Mouse (Mus musculus) forebrain, embryonic 13.5 days (tissue): Measurements from ENCODE around the gene Spats2l. TPM values are rescaled to one million over a fixed set of nuclear protein-coding genes. Genes with fewer than 3 reads are reported as not detected.

Experiments
- ATAC-seq: fragments of 200-750 bp; cut with Nextera tagmentation; 2 replicates; pipeline ENCODE4 v1.8.0; 2017
- H3K27ac ChIP-seq: fragments of 300-500 bp; sonication (generic); 2 replicates; pipeline ENCODE4 v1.5.1; 2015; ENCODE audit warnings: inconsistent platforms, mild to moderate bottlenecking, moderate library complexity
- H3K27me3 ChIP-seq: fragments of 300-500 bp; sonication (generic); 2 replicates; pipeline ENCODE4 v1.6.1; 2015; ENCODE audit warnings: mild to moderate bottlenecking, inconsistent platforms
- H3K36me3 ChIP-seq: fragments of 300-500 bp; sonication (generic); 2 replicates; pipeline ENCODE4 v1.6.1; 2015; ENCODE audit warnings: mild to moderate bottlenecking, inconsistent platforms; ENCODE audit not compliant: poor library complexity, severe bottlenecking
- H3K4me1 ChIP-seq: fragments of 300-500 bp; sonication (generic); 2 replicates; pipeline ENCODE4 v1.6.1; 2015; ENCODE audit warnings: inconsistent platforms
- H3K4me2 ChIP-seq: fragments of 300-500 bp; sonication (generic); 2 replicates; pipeline ENCODE4 v1.6.1; 2015; ENCODE audit warnings: inconsistent platforms, mild to moderate bottlenecking, moderate library complexity
- H3K4me3 ChIP-seq: fragments of 300-500 bp; sonication (generic); 2 replicates; pipeline ENCODE4 v1.5.1; 2015; ENCODE audit warnings: mild to moderate bottlenecking, inconsistent platforms
- H3K9ac ChIP-seq: fragments of 300-500 bp; sonication (generic); 2 replicates; pipeline ENCODE4 v1.6.1; 2015; ENCODE audit warnings: mild to moderate bottlenecking, inconsistent platforms
- H3K9me3 ChIP-seq: fragments of 300-500 bp; sonication (generic); replicated peaks from 2 replicates; pipeline ENCODE4 v1.6.1; 2016; ENCODE audit warnings: inconsistent platforms
- WGBS: fragments of 180-500 bp; shearing (Covaris S2); methylation state at CpG from one replicate; pipeline ENCODE4 v1.1.7; 2015; 5-methylcytosine and 5-hydroxymethylcytosine counted together
- polyA plus RNA-seq: library from polyadenylated mRNA; unstranded; fragments of >200 nt; fragmentation: Nextera tagmentation; extraction: Ambion mirVana; gene quantifications from 2 replicates; pipeline ENCODE4 v1.2.1, GENCODE M21; 2015

The Spats2l gene
- polyA plus RNA-seq, 1 experiment from 2014 or later = 50.4 TPM

GRCm38 (mm10) chr1:57862024-57862423, 88.1 kb downstream of the Spats2l start:
- Histone ChIP-seq H3K36me3 (no peaks in the 10 kb centered on the region), H3K9me3 (no peaks in the 10 kb centered on the region), H3K27me3 (no peaks in the 10 kb centered on the region), H3K4me3 (no peak overlapping the region), H3K4me1 (peaks cover 20% of the 10 kb centered on the region), H3K27ac (peak overlapping the region; percentile 65), H3K9ac (no peak overlapping the region), H3K4me2 (0 out of 2 replicates have a peak overlapping the region, but pooled peaks have one; percentile 6)
- WGBS = 2% methylated on average over 4 of the region's 4 CpGs
- peak; percentile 89 for ATAC-seq

- no peaks in the 10 kb centered on the region for H3K27me3 ChIP-seq
- H3K9ac ChIP-seq = no peak overlapping the region
- H3K4me1 ChIP-seq = peaks cover 25% of the 10 kb centered on the region
- H3K4me2 ChIP-seq = no peak overlapping the region
- no peaks in the 10 kb centered on the region for H3K36me3 ChIP-seq
- H3K4me3 ChIP-seq = no peak overlapping the region
- 85% methylated on average over 13 of the region's 13 CpGs for WGBS
- no peak for ATAC-seq
- H3K27ac ChIP-seq = no peak overlapping the region
- no peaks in the 10 kb centered on the region for H3K9me3 ChIP-seq
These were observed 94.7 kb downstream of the Spats2l start for GRCm38 (mm10) chr1:57868651-57869050.

- H3K9ac ChIP-seq = no peak overlapping the region
- no peaks in the 10 kb centered on the region for H3K9me3 ChIP-seq
- H3K4me1 ChIP-seq = peaks cover 43% of the 10 kb centered on the region
- 0 out of 2 replicates have a peak overlapping the region, but pooled peaks have one; percentile 3 for H3K27ac ChIP-seq
- H3K4me2 ChIP-seq = no peak overlapping the region
- H3K36me3 ChIP-seq = no peaks in the 10 kb centered on the region
- ATAC-seq = peak; percentile 25; the same call in 1 of the 2 replicates
- WGBS = 9% methylated on average over 3 of the region's 3 CpGs
- no peak overlapping the region for H3K4me3 ChIP-seq
- no peaks in the 10 kb centered on the region for H3K27me3 ChIP-seq
These were observed 98.0 kb downstream of the Spats2l start for GRCm38 (mm10) chr1:57872006-57872405.

GRCm38 (mm10) chr1:57873996-57874395, 100.0 kb downstream of the Spats2l start:
- H3K9me3 ChIP-seq = no peaks in the 10 kb centered on the region
- H3K4me3 ChIP-seq = no peak overlapping the region
- 75% methylated on average over 7 of the region's 7 CpGs for WGBS
- H3K36me3 ChIP-seq = no peaks in the 10 kb centered on the region
- no peak overlapping the region for H3K4me2 ChIP-seq
- H3K4me1 ChIP-seq = peaks cover 43% of the 10 kb centered on the region
- no peaks in the 10 kb centered on the region for H3K27me3 ChIP-seq
- ATAC-seq = no peak
- no peak overlapping the region for H3K9ac ChIP-seq
- no peak overlapping the region for H3K27ac ChIP-seq

- Histone ChIP-seq H3K27me3 (no peaks in the 10 kb centered on the region), H3K9ac (no peak overlapping the region), H3K4me2 (peak overlapping the region; percentile 22; the same call in 1 of the 2 replicates), H3K36me3 (no peaks in the 10 kb centered on the region), H3K4me3 (no peak overlapping the region), H3K4me1 (peaks cover 43% of the 10 kb centered on the region), H3K27ac (peak overlapping the region; percentile 80), H3K9me3 (no peaks in the 10 kb centered on the region)
- ATAC-seq = peak; percentile 61
- 66% methylated on average over 6 of the region's 6 CpGs for WGBS
These were observed 101.1 kb downstream of the Spats2l start for GRCm38 (mm10) chr1:57875109-57875508.

- Histone ChIP-seq H3K9me3 (no peaks in the 10 kb centered on the region), H3K27ac (peak overlapping the region; percentile 80), H3K9ac (peak overlapping the region; percentile 8; the same call in 1 of the 2 replicates), H3K36me3 (no peaks in the 10 kb centered on the region), H3K4me3 (no peak overlapping the region), H3K4me1 (peaks cover 43% of the 10 kb centered on the region), H3K27me3 (no peaks in the 10 kb centered on the region), H3K4me2 (peak overlapping the region; percentile 22; the same call in 1 of the 2 replicates)
- 36% methylated on average over 7 of the region's 7 CpGs for WGBS
- peak; percentile 64 for ATAC-seq
These were observed 101.5 kb downstream of the Spats2l start for GRCm38 (mm10) chr1:57875512-57875911.

GRCm38 (mm10) chr1:57878957-57879356, 105.0 kb downstream of the Spats2l start:
- Histone ChIP-seq H3K9me3 (no peaks in the 10 kb centered on the region), H3K4me1 (peaks cover 16% of the 10 kb centered on the region), H3K27ac (no peak overlapping the region), H3K4me2 (no peak overlapping the region), H3K9ac (no peak overlapping the region), H3K36me3 (no peaks in the 10 kb centered on the region), H3K4me3 (no peak overlapping the region), H3K27me3 (no peaks in the 10 kb centered on the region)
- no peak for ATAC-seq
- WGBS = 89% methylated on average over 6 of the region's 6 CpGs

- no peaks in the 10 kb centered on the region for H3K36me3 ChIP-seq
- H3K27ac ChIP-seq = no peak overlapping the region
- H3K9ac ChIP-seq = no peak overlapping the region
- no peak overlapping the region for H3K4me3 ChIP-seq
- H3K4me1 ChIP-seq = no peaks in the 10 kb centered on the region
- ATAC-seq = no peak
- WGBS = 69% methylated on average over 2 of the region's 2 CpGs
- H3K27me3 ChIP-seq = no peaks in the 10 kb centered on the region
- no peak overlapping the region for H3K4me2 ChIP-seq
- no peaks in the 10 kb centered on the region for H3K9me3 ChIP-seq
These were observed 110.9 kb downstream of the Spats2l start for GRCm38 (mm10) chr1:57884867-57885266.

GRCm38 (mm10) chr1:57889803-57890202, 115.8 kb downstream of the Spats2l start:
- H3K36me3 ChIP-seq = no peaks in the 10 kb centered on the region
- H3K27ac ChIP-seq = no peak overlapping the region
- H3K27me3 ChIP-seq = no peaks in the 10 kb centered on the region
- no peak overlapping the region for H3K9ac ChIP-seq
- no peak for ATAC-seq
- 0 out of 2 replicates have a peak, but pooled peaks cover 8% of the 10 kb centered on the region for H3K4me1 ChIP-seq
- no peak overlapping the region for H3K4me3 ChIP-seq
- no peak overlapping the region for H3K4me2 ChIP-seq
- H3K9me3 ChIP-seq = no peaks in the 10 kb centered on the region
- WGBS = 50% methylated on average over 5 of the region's 5 CpGs

- H3K9ac ChIP-seq = no peak overlapping the region
- H3K4me2 ChIP-seq = no peak overlapping the region
- 0 out of 2 replicates have a peak, but pooled peaks cover 8% of the 10 kb centered on the region for H3K4me1 ChIP-seq
- no peaks in the 10 kb centered on the region for H3K36me3 ChIP-seq
- no peaks in the 10 kb centered on the region for H3K27me3 ChIP-seq
- 13% methylated on average over 5 of the region's 5 CpGs for WGBS
- H3K4me3 ChIP-seq = no peak overlapping the region
- 0 out of 2 replicates have a peak, but pooled peaks have one; percentile 27 for ATAC-seq
- H3K9me3 ChIP-seq = no peaks in the 10 kb centered on the region
- H3K27ac ChIP-seq = no peak overlapping the region
These were observed 116.4 kb downstream of the Spats2l start for GRCm38 (mm10) chr1:57890259-57890902.

- Histone ChIP-seq H3K9me3 (no peaks in the 10 kb centered on the region), H3K27ac (no peak overlapping the region), H3K4me1 (0 out of 2 replicates have a peak, but pooled peaks cover 8% of the 10 kb centered on the region), H3K9ac (no peak overlapping the region), H3K27me3 (no peaks in the 10 kb centered on the region), H3K4me2 (no peak overlapping the region), H3K4me3 (no peak overlapping the region), H3K36me3 (no peaks in the 10 kb centered on the region)
- 74% methylated on average over 8 of the region's 8 CpGs for WGBS
- no peak for ATAC-seq
These were observed 116.9 kb downstream of the Spats2l start for GRCm38 (mm10) chr1:57890903-57891267.

GRCm38 (mm10) chr1:57901494-57901893, 127.5 kb downstream of the Spats2l start:
- ATAC-seq = no peak
- Histone ChIP-seq H3K9ac (no peak overlapping the region), H3K36me3 (peaks cover 10% of the 10 kb centered on the region), H3K4me1 (no peaks in the 10 kb centered on the region), H3K27ac (no peak overlapping the region), H3K4me3 (no peak overlapping the region), H3K27me3 (no peaks in the 10 kb centered on the region), H3K4me2 (no peak overlapping the region), H3K9me3 (no peaks in the 10 kb centered on the region)
- 89% methylated on average over 3 of the region's 3 CpGs for WGBS

GRCm38 (mm10) chr1:57903793-57904192, 129.8 kb downstream of the Spats2l start:
- no peaks in the 10 kb centered on the region for H3K27me3 ChIP-seq
- H3K9ac ChIP-seq = no peak overlapping the region
- no peak overlapping the region for H3K4me2 ChIP-seq
- no peaks in the 10 kb centered on the region for H3K4me1 ChIP-seq
- no peak overlapping the region for H3K27ac ChIP-seq
- WGBS = 81% methylated on average over 7 of the region's 7 CpGs
- no peak overlapping the region for H3K4me3 ChIP-seq
- no peak for ATAC-seq
- H3K36me3 ChIP-seq = peaks cover 14% of the 10 kb centered on the region
- no peaks in the 10 kb centered on the region for H3K9me3 ChIP-seq
